Mouse (Mus musculus): Measurements from ENCODE around the gene Sergef.
A peak's percentile ranks its signal among the peaks of the same experiment; 100 is the strongest.

- no peak for TF ChIP-seq USF1 (IDR thresholded peaks at IDR 0.05; ENCODE audit: low read depth)
- TF ChIP-seq CTCF (IDR thresholded peaks at IDR 0.05; ENCODE audit: control insufficient read depth, insufficient read depth, insufficient read length): peak; percentile 69
- no peak for TF ChIP-seq FOSL1 (IDR thresholded peaks at IDR 0.05; ENCODE audit: insufficient read depth, low read length, poor library complexity, severe bottlenecking)
Observed at GRCm38 (mm10) chr7:46422764-46423412, 216.7 kb downstream of the Sergef start.

Measured in C2C12 (cell line).